Mouse (Mus musculus) heart, adult 2 months (tissue): ENCODE data around the gene Shroom2.

Experiments
- CTCF ChIP-seq: fragments of 200-600 bp; IDR thresholded peaks from 2 replicates; pipeline ENCODE4 v1.8.1; 2022; ENCODE audit warnings: antibody characterized with exemption, mild to moderate bottlenecking, moderate library complexity
- EP300 ChIP-seq: fragments of 200-500 bp; IDR thresholded peaks from 2 replicates; pipeline ENCODE4 v1.6.1; 2011; ENCODE audit warnings: low read depth, low read length, control low read depth; ENCODE audit not compliant: insufficient read depth
- POLR2A ChIP-seq: fragments of 200-500 bp; IDR thresholded peaks from 2 replicates; pipeline ENCODE4 v1.6.1; 2011; ENCODE audit warnings: mild to moderate bottlenecking, low read depth, low read length, control low read depth; ENCODE audit not compliant: insufficient read depth

DNA sequence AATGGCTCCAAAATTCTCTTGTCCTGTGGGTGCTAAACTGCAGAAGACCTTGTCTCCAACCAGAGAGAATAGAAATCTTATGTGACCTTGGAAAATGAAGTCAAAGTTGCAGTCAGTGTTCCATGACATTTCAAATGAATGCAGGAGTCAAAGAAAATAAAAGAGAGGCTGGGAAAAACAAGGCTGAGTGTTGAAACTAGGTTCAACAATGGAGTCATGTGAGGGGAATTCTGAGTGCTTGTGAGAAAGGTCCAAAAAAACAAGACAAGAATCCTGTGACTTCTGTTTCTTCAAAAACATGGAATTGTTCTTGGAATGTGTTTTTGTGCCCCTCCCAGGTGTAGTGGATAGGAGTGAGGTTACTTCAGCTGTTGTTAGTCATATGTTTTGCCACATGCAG lies 34.0 kb downstream of the Shroom2 start:
- TF ChIP-seq EP300 (no peak), CTCF (no peak), POLR2A (no peak)
